Mouse (Mus musculus): ENCODE data around the gene Cd4.

GRCm38 (mm10) chr6:124828101-124828592 is 59.9 kb downstream of the Cd4 start:
- TF ChIP-seq CTCF (IDR thresholded peaks at IDR 0.05; ENCODE audit: extremely low read depth, insufficient read depth, insufficient read length, insufficient replicate concordance) (no peak), POLR2A (IDR thresholded peaks at IDR 0.05; ENCODE audit: low read depth, low read length) (no peak)
